Mouse (Mus musculus): ENCODE measurements around the gene Slc39a13. TPM values are rescaled to one million over a fixed set of nuclear protein-coding genes. Genes with fewer than 3 reads are reported as not detected.
A peak's percentile ranks its signal among the peaks of the same experiment; 100 is the strongest.

Gene Slc39a13
- 35.5 and 43.2 TPM in 2 replicates for polyA plus RNA-seq (2015; fragmentation: Nextera tagmentation; extraction: Ambion mirVana)

DNA sequence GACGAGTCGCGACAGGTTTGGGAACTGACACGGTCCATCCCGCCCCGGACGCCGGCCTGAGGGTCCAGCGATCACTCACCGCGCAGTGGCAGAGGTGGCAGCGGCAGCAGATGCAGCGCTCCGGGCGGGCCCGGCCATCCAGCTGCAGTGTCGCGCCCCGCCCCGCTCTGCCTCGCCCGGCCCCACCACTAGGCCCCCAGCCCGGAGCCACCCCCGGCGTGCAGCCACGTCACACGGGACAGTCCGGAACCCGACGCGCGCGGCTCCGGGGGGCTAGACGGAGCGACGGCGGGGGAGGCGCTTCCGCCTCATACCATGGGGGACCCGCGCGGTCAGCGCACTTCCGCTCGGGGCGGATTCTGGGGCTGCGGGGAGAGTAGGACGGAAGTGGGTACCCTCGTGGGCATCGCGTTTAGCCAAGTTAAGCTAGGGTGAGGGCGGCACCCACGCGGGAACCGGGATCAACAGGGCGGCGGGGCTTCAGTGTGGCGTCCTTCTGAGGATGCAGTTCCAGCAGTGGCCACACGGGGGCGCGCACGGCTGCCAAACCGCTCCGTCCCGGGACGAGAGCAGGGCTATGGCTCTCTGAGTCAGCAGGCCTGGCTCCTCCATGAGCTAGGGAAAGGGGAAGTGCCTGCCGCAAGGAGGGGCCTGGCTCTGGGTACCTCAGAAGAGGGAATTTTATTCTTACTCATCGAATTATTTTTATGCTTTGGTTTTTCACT, at the start of gene Slc39a13:
TSS of gene Slc39a13 (minus strand) at position 342 of the 725 bp plus-strand sequence.
- peak within 1 kb of the TSS; percentile 71 for H3K4me3 ChIP-seq (replicated peaks)
- WGBS: under 1% methylated on average over 62 of the region's 69 CpGs
- H3K4me2 ChIP-seq: peak within 1 kb of the TSS; percentile 80
- peak; percentile 94 for ATAC-seq (ENCODE audit: low FRiP score)
- H3K9ac ChIP-seq (replicated peaks): peak within 1 kb of the TSS; percentile 66
- H3K4me1 ChIP-seq: peaks cover 30% of the 10 kb centered on the region
- no peaks in the 10 kb centered on the region for H3K27me3 ChIP-seq (replicated peaks)
- H3K27ac ChIP-seq (replicated peaks): peak within 1 kb of the TSS; percentile 88
- no peaks in the 10 kb centered on the region for H3K9me3 ChIP-seq (replicated peaks)
- H3K36me3 ChIP-seq: peaks cover 9% of the 10 kb centered on the region; the same call in 1 of the 2 replicates

DNA sequence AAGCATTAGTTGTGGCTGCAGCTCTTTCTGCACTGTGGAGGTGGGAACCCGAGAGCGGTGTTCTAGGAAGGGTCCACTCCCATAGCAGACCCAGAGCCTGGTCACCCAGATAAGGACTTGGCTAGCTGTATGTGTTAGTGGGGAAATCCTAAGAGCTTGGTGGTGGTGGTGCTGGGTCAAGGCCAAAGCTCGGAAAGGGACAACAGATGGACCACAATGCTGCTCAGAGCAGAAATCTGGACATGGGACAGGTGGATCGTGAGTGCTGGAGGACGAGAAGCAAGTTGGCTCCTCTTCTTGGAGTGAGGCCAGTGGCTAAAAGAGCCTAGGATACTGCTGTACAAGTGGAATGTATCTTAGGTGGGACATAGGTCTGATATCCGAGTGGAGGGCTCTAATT, 49.3 kb upstream of the Slc39a13 start:
- Histone ChIP-seq H3K27me3 (replicated peaks) (peaks cover 8% of the 10 kb centered on the region), H3K4me1 (peaks cover 3% of the 10 kb centered on the region; the same call in 1 of the 2 replicates), H3K27ac (replicated peaks) (no peak overlapping the region), H3K4me3 (replicated peaks) (no peak overlapping the region), H3K9me3 (replicated peaks) (no peaks in the 10 kb centered on the region), H3K9ac (replicated peaks) (no peak overlapping the region), H3K4me2 (no peak overlapping the region), H3K36me3 (no peaks in the 10 kb centered on the region)
- ATAC-seq (ENCODE audit: low FRiP score): no peak
- WGBS: 88% methylated on average over 6 of the region's 6 CpGs

DNA sequence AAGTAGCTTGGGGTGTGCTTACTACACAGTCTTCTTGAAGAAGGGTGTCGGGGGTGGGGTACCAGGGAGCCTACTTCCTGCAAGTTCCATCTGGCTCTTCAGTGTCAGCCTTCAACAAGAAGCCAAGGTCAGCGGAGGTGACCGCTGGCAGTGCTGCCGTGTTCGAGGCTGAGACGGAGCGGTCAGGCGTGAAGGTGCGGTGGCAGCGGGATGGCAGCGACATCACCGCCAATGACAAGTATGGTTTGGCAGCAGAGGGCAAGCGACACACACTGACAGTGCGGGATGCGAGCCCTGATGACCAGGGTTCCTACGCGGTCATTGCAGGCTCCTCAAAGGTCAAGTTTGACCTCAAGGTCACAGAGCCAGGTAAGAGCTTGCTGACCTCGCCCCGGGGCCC, 48.8 kb upstream of the Slc39a13 start:
- H3K4me2 ChIP-seq: no peak overlapping the region
- H3K27ac ChIP-seq (replicated peaks): no peak overlapping the region
- peaks cover 3% of the 10 kb centered on the region; the same call in 1 of the 2 replicates for H3K4me1 ChIP-seq
- H3K4me3 ChIP-seq (replicated peaks): no peak overlapping the region
- H3K36me3 ChIP-seq: no peaks in the 10 kb centered on the region
- H3K9ac ChIP-seq (replicated peaks): no peak overlapping the region
- H3K27me3 ChIP-seq (replicated peaks): peaks cover 8% of the 10 kb centered on the region
- 93% methylated on average over 19 of the region's 19 CpGs for WGBS
- ATAC-seq (ENCODE audit: low FRiP score): no peak
- no peaks in the 10 kb centered on the region for H3K9me3 ChIP-seq (replicated peaks)

DNA sequence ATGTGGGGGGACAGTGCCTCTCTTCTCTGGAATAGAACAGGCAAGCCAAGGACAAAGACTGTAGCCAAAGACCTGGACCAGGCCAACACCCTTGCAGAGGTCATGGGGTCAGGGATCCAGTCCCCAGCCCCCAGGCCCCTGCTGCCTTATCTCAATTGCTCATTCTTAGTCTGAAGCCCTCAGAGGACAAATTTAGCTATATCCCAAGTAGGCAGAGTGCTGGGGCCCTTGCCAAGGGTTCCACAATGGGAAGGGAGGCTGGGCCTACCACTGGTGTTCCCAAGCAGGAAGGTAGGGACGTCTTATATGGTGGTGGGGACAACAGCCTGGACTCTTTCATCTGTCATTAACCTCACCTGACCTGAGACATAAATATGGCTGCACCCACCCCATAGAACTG, 48.4 kb upstream of the Slc39a13 start:
- Histone ChIP-seq H3K4me1 (peaks cover 3% of the 10 kb centered on the region; the same call in 1 of the 2 replicates), H3K36me3 (no peaks in the 10 kb centered on the region), H3K4me3 (replicated peaks) (no peak overlapping the region), H3K27me3 (replicated peaks) (peaks cover 8% of the 10 kb centered on the region), H3K27ac (replicated peaks) (no peak overlapping the region), H3K9ac (replicated peaks) (no peak overlapping the region), H3K4me2 (no peak overlapping the region), H3K9me3 (replicated peaks) (no peaks in the 10 kb centered on the region)
- WGBS: 82% methylated on average over 1 of the region's 1 CpGs
- no peak for ATAC-seq (ENCODE audit: low FRiP score)

DNA sequence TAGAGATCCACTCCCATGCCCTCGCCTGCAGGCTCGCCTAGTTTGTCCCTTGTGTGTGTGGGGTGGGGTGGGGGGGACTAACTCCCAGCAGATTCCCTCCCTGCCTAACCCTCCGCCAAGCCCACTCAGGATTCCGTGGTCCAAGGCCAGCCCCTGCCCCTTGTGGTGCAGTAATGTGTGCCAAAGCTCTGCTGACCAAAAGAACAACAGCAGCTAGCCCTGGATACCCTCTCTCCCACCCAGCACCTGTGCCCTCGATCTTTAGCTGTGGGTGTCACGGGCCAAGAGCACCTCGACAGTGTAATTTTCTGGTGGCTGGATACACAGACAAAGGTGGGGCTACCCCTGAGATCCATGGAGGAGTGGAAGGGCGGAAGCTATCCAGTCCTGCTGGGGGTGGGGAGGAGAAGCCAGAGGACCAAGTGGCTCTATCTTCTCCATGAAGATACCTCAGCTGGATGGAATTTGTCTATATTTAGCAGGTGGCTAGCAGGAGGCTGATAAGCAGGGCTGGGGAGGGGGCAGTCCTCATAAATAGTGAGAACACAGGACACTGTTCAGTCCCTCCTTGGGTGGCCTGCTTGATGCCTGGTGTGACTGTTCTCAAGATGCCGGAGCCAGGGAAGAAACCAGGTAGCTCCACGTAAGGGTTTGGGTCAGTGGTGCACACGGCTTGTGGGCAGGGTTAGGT, 47.5 kb upstream of the Slc39a13 start, which contains the start of gene Mybpc3:
TSS of gene Mybpc3 (plus strand) at position 560 of the 691 bp plus-strand sequence.
- WGBS: 83% methylated on average over 11 of the region's 11 CpGs
- no peak within 1 kb of the TSS for H3K4me2 ChIP-seq
- ATAC-seq (ENCODE audit: low FRiP score): no peak
- H3K27ac ChIP-seq (replicated peaks): no peak within 1 kb of the TSS
- H3K27me3 ChIP-seq (replicated peaks): peaks cover 8% of the 10 kb centered on the region
- no peaks in the 10 kb centered on the region for H3K36me3 ChIP-seq
- H3K9ac ChIP-seq (replicated peaks): no peak within 1 kb of the TSS
- peaks cover 3% of the 10 kb centered on the region; the same call in 1 of the 2 replicates for H3K4me1 ChIP-seq
- no peak within 1 kb of the TSS for H3K4me3 ChIP-seq (replicated peaks)
- H3K9me3 ChIP-seq (replicated peaks): no peaks in the 10 kb centered on the region

DNA sequence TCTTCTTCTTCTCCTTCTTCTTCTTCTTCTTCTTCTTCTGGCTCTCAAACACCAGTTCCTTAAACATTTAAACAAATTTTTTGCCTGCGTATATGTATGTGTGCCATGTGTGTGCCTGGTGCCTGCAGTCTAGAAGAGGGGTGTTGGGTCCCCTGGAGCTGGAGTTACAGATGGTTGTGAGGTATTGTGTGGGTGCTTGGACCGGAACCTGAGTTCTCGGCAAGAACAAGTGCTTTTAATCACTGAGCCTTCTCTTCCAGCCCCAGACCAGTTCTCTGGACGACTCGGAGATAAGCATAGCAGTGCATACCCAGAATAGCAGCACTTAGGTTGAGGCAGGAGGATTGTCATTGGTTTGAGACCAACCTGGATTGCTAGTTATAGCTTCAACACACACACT, 46.6 kb upstream of the Slc39a13 start:
- no peak overlapping the region for H3K4me2 ChIP-seq
- H3K27ac ChIP-seq (replicated peaks): no peak overlapping the region
- 86% methylated on average over 5 of the region's 5 CpGs for WGBS
- no peak overlapping the region for H3K9ac ChIP-seq (replicated peaks)
- H3K4me1 ChIP-seq: peaks cover 3% of the 10 kb centered on the region; the same call in 1 of the 2 replicates
- no peaks in the 10 kb centered on the region for H3K9me3 ChIP-seq (replicated peaks)
- H3K27me3 ChIP-seq (replicated peaks): peaks cover 8% of the 10 kb centered on the region
- ATAC-seq (ENCODE audit: low FRiP score): no peak
- H3K4me3 ChIP-seq (replicated peaks): no peak overlapping the region
- no peaks in the 10 kb centered on the region for H3K36me3 ChIP-seq

DNA sequence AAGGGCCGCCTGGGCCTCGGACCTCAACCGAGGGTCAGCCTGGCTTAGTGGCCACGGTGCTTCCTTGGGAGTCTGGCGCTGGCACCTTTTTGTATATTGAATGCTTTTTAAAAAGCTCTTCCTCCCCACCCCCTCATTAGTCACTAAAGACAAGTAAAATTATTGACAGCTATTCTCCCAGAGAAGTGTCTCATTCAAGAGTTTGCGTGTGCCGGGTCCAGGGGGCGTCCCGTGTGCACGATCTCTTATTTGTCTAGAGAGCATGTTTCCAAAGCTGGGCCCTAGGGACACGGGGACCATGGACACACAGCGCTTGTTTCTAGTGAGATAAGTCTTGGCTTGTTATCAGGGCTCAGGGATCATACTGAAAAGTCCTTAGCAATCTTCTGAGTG, 45.4 kb upstream of the Slc39a13 start:
- Histone ChIP-seq H3K27me3 (replicated peaks) (peaks cover 8% of the 10 kb centered on the region), H3K4me1 (peaks cover 3% of the 10 kb centered on the region; the same call in 1 of the 2 replicates), H3K27ac (replicated peaks) (no peak overlapping the region), H3K4me2 (peak overlapping the region; percentile 70), H3K4me3 (replicated peaks) (peak overlapping the region; percentile 31), H3K36me3 (no peaks in the 10 kb centered on the region), H3K9ac (replicated peaks) (peak overlapping the region; percentile 41; the same call in 1 of the 2 replicates), H3K9me3 (replicated peaks) (no peaks in the 10 kb centered on the region)
- ATAC-seq (ENCODE audit: low FRiP score): no peak
- WGBS: 31% methylated on average over 12 of the region's 12 CpGs

DNA sequence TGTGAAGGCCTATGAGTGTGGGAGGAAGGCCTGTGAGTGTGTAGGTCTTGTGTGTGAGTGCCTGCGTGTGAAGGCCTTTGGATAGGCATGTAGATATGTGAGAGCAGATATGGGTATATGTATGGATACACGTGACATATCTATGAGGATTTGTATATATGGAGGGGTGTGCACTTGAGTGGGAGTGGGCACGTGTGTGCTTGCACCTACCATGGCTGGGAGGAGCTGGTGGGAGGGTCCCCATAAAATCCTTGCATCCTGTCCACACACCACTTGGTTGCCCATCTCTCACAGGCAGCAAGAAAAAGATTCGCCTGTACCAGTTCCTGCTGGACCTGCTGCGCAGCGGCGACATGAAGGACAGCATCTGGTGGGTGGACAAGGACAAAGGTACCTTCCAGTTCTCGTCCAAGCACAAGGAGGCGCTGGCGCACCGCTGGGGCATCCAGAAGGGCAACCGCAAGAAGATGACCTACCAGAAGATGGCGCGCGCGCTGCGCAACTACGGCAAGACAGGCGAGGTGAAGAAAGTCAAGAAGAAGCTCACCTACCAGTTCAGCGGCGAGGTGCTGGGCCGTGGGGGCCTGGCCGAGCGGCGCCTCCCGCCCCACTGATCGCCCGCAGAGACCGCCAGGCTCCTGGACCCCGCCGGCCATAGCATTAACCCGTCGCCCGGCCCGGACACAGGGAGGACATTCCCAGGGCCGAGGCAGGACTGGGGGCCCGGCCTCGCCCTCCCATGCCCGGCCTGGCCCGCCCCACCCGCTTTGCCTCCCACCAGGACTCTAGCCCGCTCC, 44.8 kb upstream of the Slc39a13 start:
- 8% methylated on average over 40 of the region's 42 CpGs for WGBS
- peak overlapping the region; percentile 41; the same call in 1 of the 2 replicates for H3K9ac ChIP-seq (replicated peaks)

DNA sequence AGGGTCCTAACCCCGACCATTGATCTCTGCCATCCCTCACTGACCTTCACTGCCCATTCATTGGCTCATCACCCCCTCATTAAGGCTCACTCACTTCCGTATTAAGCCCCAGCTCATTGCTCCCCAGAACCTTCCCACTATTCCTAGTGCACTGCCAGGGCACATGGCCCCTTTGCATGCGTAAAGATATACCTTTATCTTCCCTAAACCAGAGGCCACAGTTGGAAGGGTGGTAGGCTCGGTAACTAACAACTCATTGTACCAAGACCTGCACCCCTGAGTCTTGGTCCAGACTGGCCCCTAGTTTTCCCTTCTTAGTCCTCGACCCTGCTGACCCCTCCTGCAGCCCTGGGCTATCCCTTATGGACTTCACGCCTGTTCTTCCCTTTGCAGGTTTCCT, 43.6 kb upstream of the Slc39a13 start:
- peaks cover 3% of the 10 kb centered on the region; the same call in 1 of the 2 replicates for H3K4me1 ChIP-seq
- WGBS: 72% methylated on average over 6 of the region's 6 CpGs
- ATAC-seq (ENCODE audit: low FRiP score): no peak
- no peaks in the 10 kb centered on the region for H3K9me3 ChIP-seq (replicated peaks)
- H3K4me2 ChIP-seq: no peak overlapping the region
- H3K27me3 ChIP-seq (replicated peaks): peaks cover 8% of the 10 kb centered on the region
- H3K4me3 ChIP-seq (replicated peaks): no peak overlapping the region
- H3K27ac ChIP-seq (replicated peaks): no peak overlapping the region
- no peaks in the 10 kb centered on the region for H3K36me3 ChIP-seq
- H3K9ac ChIP-seq (replicated peaks): no peak overlapping the region

More for the DNA sequence above, 44.8 kb upstream of the Slc39a13 start:
- Histone ChIP-seq H3K27me3 (replicated peaks) (peaks cover 8% of the 10 kb centered on the region), H3K27ac (replicated peaks) (no peak overlapping the region), H3K9me3 (replicated peaks) (no peaks in the 10 kb centered on the region), H3K4me2 (peak overlapping the region; percentile 70), H3K36me3 (no peaks in the 10 kb centered on the region), H3K4me3 (replicated peaks) (peak overlapping the region; percentile 31), H3K4me1 (peaks cover 3% of the 10 kb centered on the region; the same call in 1 of the 2 replicates)
- ATAC-seq (ENCODE audit: low FRiP score): no peak; the same call in 1 of the 2 replicates

DNA sequence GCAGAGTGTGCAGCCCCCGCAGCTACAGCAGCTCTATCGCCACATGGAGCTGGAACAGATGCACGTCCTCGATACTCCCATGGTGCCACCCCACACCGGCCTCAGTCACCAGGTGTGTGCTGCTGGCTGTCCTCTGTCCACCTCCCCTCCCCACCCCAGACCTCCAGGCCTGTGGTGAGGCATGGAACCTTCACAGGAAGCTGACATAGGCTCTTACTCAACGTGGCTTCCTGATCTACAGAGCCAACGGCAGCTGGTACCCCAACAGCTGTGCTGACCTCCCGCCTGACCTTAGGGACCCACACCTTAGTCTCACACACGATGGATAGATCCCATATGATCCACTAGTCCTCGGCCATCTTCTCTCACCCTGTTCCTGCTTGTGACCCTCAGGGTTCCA, 43.1 kb upstream of the Slc39a13 start:
- Histone ChIP-seq H3K4me3 (replicated peaks) (no peak overlapping the region), H3K4me2 (no peak overlapping the region), H3K9me3 (replicated peaks) (no peaks in the 10 kb centered on the region), H3K4me1 (peaks cover 3% of the 10 kb centered on the region; the same call in 1 of the 2 replicates), H3K27ac (replicated peaks) (no peak overlapping the region), H3K27me3 (replicated peaks) (peaks cover 8% of the 10 kb centered on the region), H3K9ac (replicated peaks) (no peak overlapping the region), H3K36me3 (no peaks in the 10 kb centered on the region)
- ATAC-seq (ENCODE audit: low FRiP score): no peak
- WGBS: 75% methylated on average over 10 of the region's 10 CpGs

DNA sequence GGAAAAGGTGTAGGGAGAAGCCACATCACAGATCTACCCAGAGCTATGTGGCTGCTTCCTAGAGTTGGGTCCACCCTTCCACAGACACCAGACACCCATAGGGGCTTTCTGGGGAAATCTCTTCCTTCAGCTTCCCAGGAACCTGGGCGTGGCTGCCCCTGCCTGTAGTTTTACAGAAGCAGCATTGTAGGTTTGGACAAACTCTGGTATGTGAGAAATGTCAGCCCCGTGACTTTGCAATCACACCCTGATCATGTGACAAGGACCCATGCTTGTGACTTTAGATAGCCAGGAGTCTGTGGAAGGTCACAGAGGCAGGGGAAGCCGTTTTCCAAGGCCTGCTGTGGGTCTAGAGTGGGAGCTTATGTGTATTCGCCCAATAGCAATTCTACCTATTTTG, 42.3 kb upstream of the Slc39a13 start:
- Histone ChIP-seq H3K4me1 (peaks cover 3% of the 10 kb centered on the region; the same call in 1 of the 2 replicates), H3K9me3 (replicated peaks) (no peaks in the 10 kb centered on the region), H3K27ac (replicated peaks) (no peak overlapping the region), H3K4me3 (replicated peaks) (no peak overlapping the region), H3K4me2 (no peak overlapping the region), H3K9ac (replicated peaks) (no peak overlapping the region), H3K27me3 (replicated peaks) (peaks cover 8% of the 10 kb centered on the region), H3K36me3 (no peaks in the 10 kb centered on the region)
- 69% methylated on average over 4 of the region's 4 CpGs for WGBS
- no peak for ATAC-seq (ENCODE audit: low FRiP score)

All from neural tube, embryonic 15.5 days (tissue).